Mouse (Mus musculus): ENCODE data around the gene Gm4707.
"Not testable (repeated sequence)": the region's sequence is repeated elsewhere in the genome, so short reads cannot be mapped to it uniquely, and the experiment has no call there.

Gm4707 gene

GRCm38 (mm10) chr17:71459818-71460217 lies at the start of gene Gm4707:
Gene Gm4707, minus strand, starts transcription at chr17:71459918.
- no peak for DNase-seq (ENCODE audit: low spot score in 2 of 2)

GRCm38 (mm10) chr17:71506832-71507231 lies 47.1 kb upstream of the Gm4707 start:
- no peak for DNase-seq (ENCODE audit: low spot score in 2 of 2)

GRCm38 (mm10) chr17:71495784-71496183 lies 36.1 kb upstream of the Gm4707 start:
- no peak for DNase-seq (ENCODE audit: low spot score in 2 of 2)

GRCm38 (mm10) chr17:71491332-71491686 lies 31.6 kb upstream of the Gm4707 start:
- no peak for DNase-seq (ENCODE audit: low spot score in 2 of 2)

- DNase-seq (ENCODE audit: low spot score in 2 of 2) = no peak
Measured at GRCm38 (mm10) chr17:71490666-71491331, 31.1 kb upstream of the Gm4707 start.

GRCm38 (mm10) chr17:71489703-71490461 lies 30.2 kb upstream of the Gm4707 start:
- DNase-seq (ENCODE audit: low spot score in 2 of 2) = no peak

- DNase-seq (ENCODE audit: low spot score in 2 of 2) = no peak
Measured at GRCm38 (mm10) chr17:71486231-71486851, 26.6 kb upstream of the Gm4707 start.

- DNase-seq (ENCODE audit: low spot score in 2 of 2) = no peak
Measured at GRCm38 (mm10) chr17:71485791-71486230, 26.1 kb upstream of the Gm4707 start.

GRCm38 (mm10) chr17:71484711-71485110 lies 25.0 kb upstream of the Gm4707 start:
- DNase-seq (ENCODE audit: low spot score in 2 of 2) = no peak

GRCm38 (mm10) chr17:71483418-71484060 lies 23.8 kb upstream of the Gm4707 start:
- no peak for DNase-seq (ENCODE audit: low spot score in 2 of 2)

GRCm38 (mm10) chr17:71479381-71479901 lies 19.7 kb upstream of the Gm4707 start:
- no peak for DNase-seq (ENCODE audit: low spot score in 2 of 2)

GRCm38 (mm10) chr17:71477481-71477880 lies 17.8 kb upstream of the Gm4707 start:
- DNase-seq (ENCODE audit: low spot score in 2 of 2) = no peak

GRCm38 (mm10) chr17:71476346-71477020 lies 16.8 kb upstream of the Gm4707 start:
- DNase-seq (ENCODE audit: low spot score in 2 of 2) = no peak

- peak; percentile 53 to 57 for DNase-seq (ENCODE audit: low spot score in 2 of 2)
Measured at GRCm38 (mm10) chr17:71475705-71476089, 16.0 kb upstream of the Gm4707 start.

- DNase-seq (ENCODE audit: low spot score in 2 of 2) = peak; percentile 87 to 88
Measured at GRCm38 (mm10) chr17:71474762-71475704, 15.3 kb upstream of the Gm4707 start, which contains the start of gene Smchd1. Gene Smchd1, minus strand, starts transcription at chr17:71475343.

GRCm38 (mm10) chr17:71474128-71474527 lies 14.4 kb upstream of the Gm4707 start:
- DNase-seq (ENCODE audit: low spot score in 2 of 2) = no peak

GRCm38 (mm10) chr17:71471261-71471660 lies 11.5 kb upstream of the Gm4707 start:
- no peak for DNase-seq (ENCODE audit: low spot score in 2 of 2)

GRCm38 (mm10) chr17:71460312-71460711 lies 594 bp upstream of the Gm4707 start:
- no peak for DNase-seq (ENCODE audit: low spot score in 2 of 2)

- not testable (repeated sequence) for DNase-seq (ENCODE audit: low spot score in 2 of 2)
Measured at GRCm38 (mm10) chr17:71457361-71457760, 2.4 kb downstream of the Gm4707 start.

- no peak for DNase-seq (ENCODE audit: low spot score in 2 of 2)
Measured at GRCm38 (mm10) chr17:71445191-71445590, 14.5 kb downstream of the Gm4707 start.
